Mouse (Mus musculus): ENCODE measurements around the gene Acap2. TPM values are rescaled to one million over a fixed set of nuclear protein-coding genes. Genes with fewer than 3 reads are reported as not detected.

The Acap2 gene
- 59.5 TPM for polyA plus RNA-seq (2015; fragmentation: Illumina TruSeq; extraction: RNeasy Lipid Tissue Mini Kit (QIAGEN cat#74804); ENCODE audit: insufficient read depth, low replicate concordance)

DNA sequence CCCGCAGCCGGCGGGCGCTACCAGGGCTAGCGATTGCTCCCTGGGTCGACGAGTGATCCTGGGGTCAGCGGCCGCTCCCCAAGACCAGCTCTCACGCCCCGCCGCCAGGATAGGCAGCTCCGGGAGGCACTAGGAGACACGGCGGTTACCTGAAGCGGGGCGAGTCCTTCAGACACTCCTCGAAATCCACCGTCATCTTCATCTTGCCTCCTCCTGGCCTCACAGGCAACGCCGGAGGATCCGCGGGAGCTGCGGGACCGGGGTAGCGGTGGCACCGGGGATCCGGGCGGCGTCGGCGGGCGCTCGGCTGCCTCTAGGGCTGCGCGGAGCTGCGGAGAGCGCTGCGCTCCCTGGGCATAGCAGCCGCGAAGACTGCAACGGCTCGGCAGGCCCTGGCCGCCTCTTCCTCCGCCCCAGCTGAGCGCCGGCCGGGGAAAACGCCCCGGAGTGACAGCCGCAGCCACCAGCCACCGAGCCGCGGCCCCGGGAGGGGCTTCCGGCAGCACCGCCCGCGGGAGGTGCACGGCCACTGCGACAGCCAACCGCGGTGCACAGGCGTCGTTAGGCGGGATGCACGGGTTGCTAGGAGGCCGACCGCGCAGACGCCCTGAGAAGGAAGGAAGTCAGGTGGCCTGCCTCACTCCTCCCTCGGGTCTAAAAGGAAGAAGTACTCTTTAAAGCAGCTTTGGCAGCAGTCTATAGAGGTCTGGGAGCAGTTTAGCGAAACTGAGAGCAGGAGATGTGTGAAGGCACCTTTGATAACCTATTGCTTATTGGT lies at the start of gene Acap2:
Acap2 (minus strand) TSS at position 456 of the 778 bp plus-strand sequence.

DNA sequence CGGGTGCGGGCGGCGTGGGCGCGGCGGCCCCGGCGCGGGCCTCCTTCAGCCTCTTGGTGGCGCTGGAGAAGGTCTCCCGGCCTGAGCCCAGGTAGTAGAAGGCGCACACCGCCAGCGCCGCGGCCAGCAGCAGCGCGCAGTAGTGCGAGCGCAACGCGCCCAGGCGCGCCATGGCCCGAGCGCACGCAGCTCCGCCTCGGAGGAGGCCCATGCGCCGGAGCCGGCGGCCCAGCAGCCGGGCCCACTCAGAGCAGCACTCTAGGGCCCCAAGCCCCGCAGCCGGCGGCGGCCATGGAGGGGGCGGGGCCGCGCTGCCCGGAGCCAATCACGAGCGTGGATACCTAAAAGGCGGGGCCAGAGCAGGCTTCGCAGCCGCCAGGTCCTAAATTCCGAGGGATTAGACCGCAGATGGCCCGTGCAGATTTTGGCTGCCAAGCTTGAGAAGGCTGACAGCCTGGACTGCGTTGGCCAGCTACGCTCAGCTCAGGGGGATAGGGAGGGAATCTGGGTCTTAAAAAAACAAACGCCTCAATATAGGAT lies 119.8 kb downstream of the Acap2 start, which contains the start of gene Xxylt1:
Xxylt1 (minus strand) TSS at position 308 of the 540 bp plus-strand sequence.

Other genes starting within 250 kb of the Acap2 start
- gene Xxylt1, start 119.8 kb downstream of the Acap2 start, polyA plus RNA-seq (2015; fragmentation: Illumina TruSeq; extraction: RNeasy Lipid Tissue Mini Kit (QIAGEN cat#74804); ENCODE audit: insufficient read depth, low replicate concordance), result 17.5 TPM
- gene Ppp1r2, start 74.0 kb upstream of the Acap2 start, polyA plus RNA-seq (2015; fragmentation: Illumina TruSeq; extraction: RNeasy Lipid Tissue Mini Kit (QIAGEN cat#74804); ENCODE audit: insufficient read depth, low replicate concordance), result 84.0 TPM
- gene Apod, start 113.6 kb upstream of the Acap2 start, polyA plus RNA-seq (2015; fragmentation: Illumina TruSeq; extraction: RNeasy Lipid Tissue Mini Kit (QIAGEN cat#74804); ENCODE audit: insufficient read depth, low replicate concordance), result 4.8 TPM
- gene Bdh1, start 221.0 kb upstream of the Acap2 start, polyA plus RNA-seq (2015; fragmentation: Illumina TruSeq; extraction: RNeasy Lipid Tissue Mini Kit (QIAGEN cat#74804); ENCODE audit: insufficient read depth, low replicate concordance), result 6.8 TPM

All from spleen, adult 10 weeks (tissue).